Mouse (Mus musculus) cerebellum, adult 9-10 months (tissue): ENCODE results near the gene Akr1b3.
"Not testable (repeated sequence)": the region's sequence is repeated elsewhere in the genome, so short reads cannot be mapped to it uniquely, and the experiment has no call there.

ENCODE experiments used
- DNase-seq: peaks from one replicate; pipeline ENCODE4 v3.0.0; 2022

Akr1b3 gene

GRCm38 (mm10) chr6:34316854-34317771 is at the start of gene Akr1b3:
Gene Akr1b3 (minus strand): TSS chr6:34317478.
- peak; percentile 86 for DNase-seq

DNA sequence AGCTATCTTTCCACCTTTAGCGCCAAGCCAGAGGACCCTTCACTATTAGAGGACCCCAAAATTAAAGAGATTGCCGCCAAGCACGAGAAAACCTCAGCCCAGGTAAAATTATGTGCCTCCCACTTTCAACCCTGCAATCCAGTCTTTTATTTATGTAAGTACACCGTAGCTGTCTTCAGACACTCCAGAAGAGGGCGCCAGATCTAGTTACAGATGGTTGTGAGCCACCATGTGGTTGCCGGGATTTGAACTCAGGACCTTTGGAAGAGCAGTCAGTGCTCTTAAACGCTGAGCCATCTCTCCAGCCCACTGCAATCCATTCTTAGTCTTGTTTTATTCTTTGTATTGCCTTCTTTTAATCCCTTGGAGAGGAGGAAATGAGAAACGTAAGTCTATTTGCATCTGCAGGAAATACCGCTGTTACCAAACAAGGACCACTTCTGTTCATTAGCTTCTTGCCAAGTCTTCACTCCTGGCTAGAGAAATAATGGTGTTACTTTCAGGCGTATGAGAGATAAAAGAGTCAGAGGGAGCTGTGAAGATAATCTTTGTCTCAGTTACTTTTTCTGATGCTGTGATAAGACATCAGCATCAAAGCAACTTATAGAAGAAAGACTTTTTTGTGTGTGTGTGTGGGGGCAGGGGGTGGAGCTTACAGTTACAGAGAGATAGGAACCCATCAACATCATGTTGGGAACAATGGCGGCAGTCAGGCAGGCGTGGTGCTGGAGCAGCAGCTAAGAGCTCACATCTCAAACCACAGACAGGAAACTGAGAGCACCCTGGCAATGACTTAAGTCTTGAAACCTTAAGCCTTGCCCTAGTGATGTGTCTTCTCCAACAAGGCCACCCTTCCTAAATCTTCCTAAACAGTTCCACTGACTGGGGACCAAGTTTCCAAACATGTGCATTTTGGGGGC is 47.2 kb upstream of the Akr1b3 start:
- no peak for DNase-seq

GRCm38 (mm10) chr6:34355841-34356240 is 38.6 kb upstream of the Akr1b3 start:
- no peak for DNase-seq

- DNase-seq: no peak
Measured at GRCm38 (mm10) chr6:34355349-34355747, 38.1 kb upstream of the Akr1b3 start.

DNA sequence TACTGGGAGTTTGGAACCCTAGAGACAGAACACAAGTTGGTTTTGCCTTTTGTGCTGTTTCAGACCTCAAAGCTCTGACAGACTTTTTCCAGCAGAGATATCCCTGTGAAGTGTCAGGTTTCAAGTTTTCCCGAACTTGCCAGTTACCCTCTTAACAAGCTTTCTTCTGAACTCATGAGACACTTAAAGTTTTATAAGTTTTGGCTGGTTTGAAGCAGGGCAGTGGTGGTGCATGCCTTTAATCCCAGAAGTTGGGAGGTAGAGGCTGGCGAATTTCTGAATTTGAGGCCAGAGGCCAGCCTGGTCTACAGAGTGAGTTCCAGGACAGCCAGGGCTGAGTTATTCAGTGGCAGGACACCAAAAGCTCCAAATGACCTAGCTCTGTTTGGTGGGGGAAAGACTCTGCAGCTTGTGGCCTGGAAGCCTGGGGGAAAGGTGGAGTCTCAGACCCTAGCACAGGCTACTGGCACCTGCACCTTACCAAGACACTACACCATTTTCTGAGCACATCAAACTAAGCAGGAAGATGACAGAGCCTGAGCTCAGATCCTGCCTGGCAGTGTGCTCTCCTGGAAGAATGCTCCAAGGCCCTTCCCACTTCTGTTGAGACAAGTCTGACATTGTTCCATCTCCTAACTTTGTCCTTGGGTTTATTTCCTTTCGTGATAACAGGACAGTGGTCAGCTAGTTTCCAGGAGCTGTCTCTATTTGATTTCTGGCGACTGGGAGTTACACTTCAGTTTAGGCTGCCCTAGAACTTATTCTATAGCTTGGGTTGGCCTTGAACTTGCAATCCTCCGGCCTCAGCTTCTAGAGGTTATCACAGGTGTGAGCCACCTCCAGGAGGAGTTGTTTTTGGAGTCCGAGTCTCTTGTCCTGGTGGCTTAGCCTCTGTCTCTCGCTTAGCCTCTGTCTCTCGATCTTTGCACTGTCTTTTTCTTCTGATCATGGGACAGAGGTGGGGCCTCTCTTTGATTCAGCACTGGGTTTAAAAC is 37.4 kb upstream of the Akr1b3 start:
- DNase-seq: no peak

- DNase-seq: peak; percentile 86
Measured at GRCm38 (mm10) chr6:34353658-34354353, 36.5 kb upstream of the Akr1b3 start, which contains the start of gene Akr1b8. Gene Akr1b8 (plus strand): TSS chr6:34354119.

DNA sequence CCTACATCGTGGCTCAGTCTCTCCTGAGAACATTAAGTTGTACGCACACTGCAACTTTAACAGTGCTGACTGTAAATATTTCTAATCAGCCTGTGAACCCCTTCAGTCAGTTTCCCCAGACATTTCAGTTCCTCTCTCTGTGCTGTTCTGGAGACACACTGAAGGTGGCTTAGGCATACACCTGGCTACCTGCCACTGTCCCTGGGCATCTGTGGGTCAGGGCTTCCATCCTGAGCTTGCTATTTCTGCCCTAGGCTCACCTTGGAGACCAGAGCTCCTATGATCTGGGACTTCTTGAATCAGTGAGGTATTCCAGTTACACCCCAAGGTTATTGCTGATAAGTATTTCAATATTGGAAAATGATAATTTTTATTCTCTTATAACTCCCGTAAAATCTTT is 35.1 kb upstream of the Akr1b3 start:
- DNase-seq: no peak

DNA sequence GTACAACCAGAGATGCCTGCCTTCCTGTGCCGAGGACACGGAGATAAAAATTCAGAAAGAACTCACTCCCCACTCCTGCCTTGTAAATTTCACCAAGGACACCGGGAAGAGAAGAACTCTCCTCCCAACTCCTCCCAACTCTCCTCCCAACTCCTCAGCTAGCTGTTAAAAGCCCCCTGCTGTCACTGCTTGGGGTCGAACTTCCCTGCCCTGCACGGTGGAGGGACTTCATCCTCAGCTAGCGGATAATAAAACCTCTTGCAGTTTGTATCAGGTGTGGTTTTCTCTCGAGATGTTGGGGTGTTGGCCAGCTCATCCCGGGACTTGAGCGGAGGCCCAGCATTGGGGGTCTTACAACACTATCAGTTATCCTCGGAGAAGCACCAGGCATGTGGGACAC is 34.2 kb upstream of the Akr1b3 start:
- not testable (repeated sequence) for DNase-seq

DNA sequence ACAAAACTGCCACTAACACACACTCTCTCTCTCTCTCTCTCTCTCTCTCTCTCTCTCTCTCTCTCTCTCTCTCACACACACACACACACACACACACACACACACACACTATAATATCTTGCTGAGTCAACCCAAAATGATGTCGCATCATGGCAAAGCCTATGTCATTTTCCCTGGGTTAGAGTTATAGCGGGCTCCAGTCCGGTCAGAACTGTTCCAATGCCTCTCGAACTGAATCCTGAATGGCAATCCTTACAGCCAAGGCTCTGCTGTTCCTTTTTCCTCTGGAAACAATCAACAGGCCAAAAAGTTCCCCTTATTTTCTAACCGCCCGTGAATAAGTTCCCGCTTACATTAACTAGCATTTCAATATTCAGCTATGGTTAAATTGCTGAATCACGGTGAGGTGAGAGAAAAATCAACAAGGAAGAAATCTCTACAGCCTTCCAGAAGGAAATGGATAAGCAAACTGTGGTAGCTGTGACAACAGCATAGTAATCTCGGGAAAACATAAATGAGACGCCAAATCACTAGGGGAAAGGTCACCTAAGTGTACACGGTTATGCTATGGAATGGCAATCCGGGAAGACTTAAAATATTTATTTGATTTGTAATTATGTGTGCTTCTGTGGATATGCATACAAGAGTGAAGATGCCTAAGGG is 32.9 kb upstream of the Akr1b3 start:
- no peak for DNase-seq

DNA sequence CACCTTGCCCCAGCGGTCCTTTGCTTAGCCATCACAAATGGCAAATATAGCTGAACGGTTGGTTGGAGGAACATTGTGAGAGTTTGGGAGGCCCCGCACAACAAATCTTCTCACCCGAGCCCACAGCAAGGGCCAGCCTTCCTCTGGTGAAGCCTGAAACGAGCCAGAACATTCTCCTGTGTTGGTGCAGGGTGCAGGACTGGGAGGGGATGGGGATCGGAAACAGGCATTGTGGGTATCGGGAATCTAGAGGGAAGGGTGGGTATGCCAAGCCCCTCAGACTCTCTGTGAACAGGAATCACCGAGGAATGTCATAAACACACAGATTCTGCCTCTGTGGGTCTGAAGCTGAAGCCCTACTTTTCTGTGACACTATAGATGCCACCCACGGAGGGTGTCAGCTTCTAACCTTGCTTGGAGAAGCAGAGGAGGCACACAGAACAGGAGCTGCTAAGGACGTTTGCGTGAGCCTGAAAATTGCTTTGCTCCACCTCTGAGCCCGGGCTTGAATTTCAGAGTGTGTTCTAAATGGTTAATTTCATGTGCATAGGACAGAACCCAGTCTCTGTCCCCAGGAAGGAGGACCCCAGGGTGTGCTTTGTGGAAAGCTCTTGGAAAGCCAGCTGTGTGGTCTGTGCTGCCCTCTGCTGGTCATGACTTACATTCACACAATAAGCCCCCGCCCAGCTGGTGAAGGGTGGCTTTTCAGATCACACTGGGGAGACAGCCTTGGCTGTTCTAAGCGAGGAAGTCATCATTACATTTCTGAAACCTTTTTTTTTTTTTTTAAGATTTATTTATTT is 29.0 kb upstream of the Akr1b3 start:
- peak; percentile 42 for DNase-seq

GRCm38 (mm10) chr6:34344935-34345334 is 27.7 kb upstream of the Akr1b3 start:
- no peak for DNase-seq

GRCm38 (mm10) chr6:34344135-34344850 is 27.0 kb upstream of the Akr1b3 start:
- no peak for DNase-seq

- DNase-seq: no peak
Measured at GRCm38 (mm10) chr6:34343426-34343825, 26.1 kb upstream of the Akr1b3 start.

GRCm38 (mm10) chr6:34342476-34342875 is 25.2 kb upstream of the Akr1b3 start:
- DNase-seq: no peak

DNA sequence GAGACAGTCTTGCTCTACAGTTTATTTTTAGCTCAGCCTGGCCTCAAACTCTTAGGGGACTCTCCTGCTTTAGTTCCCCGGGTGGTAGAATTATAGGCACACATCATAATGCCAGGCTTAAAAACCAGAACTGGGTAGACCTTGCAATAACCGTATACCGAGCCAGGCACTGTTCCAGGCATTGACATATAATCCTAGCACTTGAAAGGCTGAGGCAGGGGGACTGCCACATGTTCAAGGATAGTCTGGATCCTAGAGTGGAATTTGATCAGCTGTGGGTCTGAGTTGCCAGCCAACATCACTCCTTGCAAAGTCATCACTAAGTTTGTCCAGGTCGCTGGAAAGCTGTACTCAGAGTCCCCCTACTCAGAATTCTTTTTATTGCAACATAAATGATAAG is 24.7 kb upstream of the Akr1b3 start:
- DNase-seq: no peak

DNA sequence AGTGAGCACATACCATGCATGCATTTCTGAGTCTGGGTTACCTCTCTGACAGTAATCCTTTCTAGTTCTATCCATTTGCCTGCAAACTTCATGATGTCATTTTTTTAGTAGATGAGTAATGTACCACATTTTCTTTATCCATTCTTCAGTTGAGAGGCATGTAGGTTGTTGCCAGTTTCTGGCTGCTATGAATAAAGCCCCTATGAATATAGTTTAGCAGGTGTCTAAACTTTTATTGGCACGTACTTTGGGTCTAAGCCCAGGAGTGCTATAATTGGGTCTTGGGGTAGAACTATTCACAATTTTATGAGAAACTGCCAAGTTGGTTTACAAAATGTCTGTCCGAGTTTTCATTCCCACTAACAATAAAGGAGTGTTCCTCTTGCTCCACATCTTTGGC is 20.5 kb upstream of the Akr1b3 start:
- no peak for DNase-seq

- no peak for DNase-seq
Measured at GRCm38 (mm10) chr6:34334673-34335072, 17.4 kb upstream of the Akr1b3 start.

- DNase-seq: not testable (repeated sequence)
Measured at GRCm38 (mm10) chr6:34331804-34332203, 14.5 kb upstream of the Akr1b3 start.

DNA sequence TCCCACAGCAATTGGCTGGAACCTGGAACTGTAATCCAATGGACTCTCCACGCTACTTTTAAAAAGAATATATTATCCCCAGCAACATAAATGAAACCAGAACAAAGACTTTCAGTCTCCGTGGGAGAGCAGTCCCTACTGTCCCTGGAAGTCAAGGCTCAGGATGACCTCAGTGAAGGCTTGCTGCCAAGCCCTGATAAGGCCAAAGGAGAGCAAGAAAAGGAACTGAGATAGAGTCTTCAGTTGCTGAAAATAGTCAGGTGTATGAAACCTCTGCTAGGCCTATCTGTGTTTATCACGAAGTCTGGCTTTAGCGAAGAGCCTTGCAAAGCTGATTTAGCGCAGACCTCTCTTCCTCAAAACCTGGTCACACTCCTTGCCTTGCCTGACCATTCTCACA is 14.1 kb upstream of the Akr1b3 start:
- DNase-seq: no peak

DNA sequence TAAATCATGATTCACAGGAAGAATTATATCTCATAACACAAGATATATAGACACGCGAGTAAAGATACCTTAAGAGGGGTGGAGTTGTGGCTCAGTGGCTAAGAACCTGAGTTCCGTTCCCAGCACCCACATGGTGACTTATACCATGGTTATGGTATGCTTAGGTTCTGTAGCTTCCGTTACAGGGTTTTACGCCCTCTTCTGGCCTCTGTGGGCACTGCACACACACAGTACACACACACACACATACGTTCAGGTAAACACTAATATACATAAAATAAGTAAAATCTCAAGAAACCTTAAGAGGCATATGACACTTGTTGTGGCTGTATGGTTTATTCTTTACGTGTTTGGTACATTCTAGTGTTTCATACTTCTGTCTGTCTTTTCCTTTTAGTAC is 4.8 kb upstream of the Akr1b3 start:
- no peak for DNase-seq
